Mouse (Mus musculus): ENCODE results near the gene Fkbp8. TPM values are rescaled to one million over a fixed set of nuclear protein-coding genes. Genes with fewer than 3 reads are reported as not detected.
A peak's percentile ranks its signal among the peaks of the same experiment; 100 is the strongest.

The Fkbp8 gene
- total RNA-seq (2021), result 361 and 404 TPM in 2 replicates
- long read RNA-seq, transcript Fkbp8-202 (9 exons, 1,720 nt), result minor isoform, 81 of 712 reads
- long read RNA-seq, transcript Fkbp8-201 (9 exons, 1,698 nt), result major isoform, 279 of 712 reads
- long read RNA-seq, transcript Fkbp8-204 (9 exons, 1,799 nt), result minor isoform, 128 of 712 reads
- long read RNA-seq, partial matches to known transcripts, result 99 of 712 reads
- long read RNA-seq, other reads (novel, unspliced or antisense), result 121 of 712 reads

GRCm38 (mm10) chr8:70527512-70528181, at the start of gene Fkbp8, which contains the start of gene Kxd1:
TSS of gene Fkbp8 (plus strand) at chr8:70527724.
TSS of gene Kxd1 (minus strand) at chr8:70527956.
- peak; percentile 97 for DNase-seq

- no peak for DNase-seq
Observed at GRCm38 (mm10) chr8:70481908-70482307, 45.6 kb upstream of the Fkbp8 start.

GRCm38 (mm10) chr8:70482943-70483342, 44.6 kb upstream of the Fkbp8 start:
- DNase-seq, result no peak

- DNase-seq, result no peak
Observed at GRCm38 (mm10) chr8:70486191-70486681, 41.3 kb upstream of the Fkbp8 start.

GRCm38 (mm10) chr8:70486941-70487520, 40.5 kb upstream of the Fkbp8 start, which contains the start of gene Tmem59l:
TSS of gene Tmem59l (minus strand) at chr8:70487358.
- no peak for DNase-seq

- peak; percentile 30 for DNase-seq
Observed at GRCm38 (mm10) chr8:70487993-70488796, 39.3 kb upstream of the Fkbp8 start.

- no peak for DNase-seq
Observed at GRCm38 (mm10) chr8:70488931-70489470, 38.5 kb upstream of the Fkbp8 start.

- peak; percentile 22 for DNase-seq
Observed at GRCm38 (mm10) chr8:70489576-70489975, 37.9 kb upstream of the Fkbp8 start.

- no peak for DNase-seq
Observed at GRCm38 (mm10) chr8:70490061-70490879, 37.3 kb upstream of the Fkbp8 start.

GRCm38 (mm10) chr8:70490880-70491495, 36.5 kb upstream of the Fkbp8 start:
- DNase-seq, result no peak

GRCm38 (mm10) chr8:70492664-70493640, 34.6 kb upstream of the Fkbp8 start, which contains the start of gene Crlf1:
TSS of gene Crlf1 (plus strand) at chr8:70493158.
- DNase-seq, result no peak

- DNase-seq, result no peak
Observed at GRCm38 (mm10) chr8:70493692-70494415, 33.7 kb upstream of the Fkbp8 start.

- DNase-seq, result no peak
Observed at GRCm38 (mm10) chr8:70494416-70494945, 33.0 kb upstream of the Fkbp8 start.

GRCm38 (mm10) chr8:70495001-70495770, 32.3 kb upstream of the Fkbp8 start:
- no peak for DNase-seq

- DNase-seq, result no peak
Observed at GRCm38 (mm10) chr8:70495771-70496062, 31.8 kb upstream of the Fkbp8 start.

- DNase-seq, result no peak
Observed at GRCm38 (mm10) chr8:70500386-70501301, 26.9 kb upstream of the Fkbp8 start.

Measured in adrenal gland, postnatal 25 days (tissue).